Mouse (Mus musculus): ENCODE data around the gene Iqgap2.

Gene Iqgap2

DNA sequence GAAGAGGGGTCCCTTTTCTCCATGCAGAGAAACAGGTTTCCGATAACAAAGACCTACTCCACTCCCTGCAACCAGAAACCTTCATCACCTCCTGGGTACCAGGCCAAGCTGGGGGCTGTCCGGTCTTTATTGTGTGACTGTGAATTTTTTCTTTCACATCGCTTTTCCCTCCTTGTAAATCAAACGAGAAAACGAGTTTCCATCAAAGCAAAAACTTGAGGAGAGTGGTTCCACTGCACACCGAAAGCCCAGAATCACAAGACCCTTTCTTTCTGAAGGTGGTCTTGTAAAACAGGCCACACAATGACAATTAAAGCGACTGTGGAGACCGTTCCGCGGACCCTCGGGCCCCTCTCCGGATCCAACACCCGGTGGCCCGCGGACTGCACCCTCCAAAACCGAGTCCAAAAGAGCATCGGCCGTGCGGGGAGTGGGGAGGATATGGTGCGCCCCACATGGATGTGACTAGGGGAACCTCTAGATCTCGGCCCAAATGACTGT lies 274.0 kb downstream of the Iqgap2 start:
- no peak for DNase-seq (ENCODE audit: low spot score)

DNA sequence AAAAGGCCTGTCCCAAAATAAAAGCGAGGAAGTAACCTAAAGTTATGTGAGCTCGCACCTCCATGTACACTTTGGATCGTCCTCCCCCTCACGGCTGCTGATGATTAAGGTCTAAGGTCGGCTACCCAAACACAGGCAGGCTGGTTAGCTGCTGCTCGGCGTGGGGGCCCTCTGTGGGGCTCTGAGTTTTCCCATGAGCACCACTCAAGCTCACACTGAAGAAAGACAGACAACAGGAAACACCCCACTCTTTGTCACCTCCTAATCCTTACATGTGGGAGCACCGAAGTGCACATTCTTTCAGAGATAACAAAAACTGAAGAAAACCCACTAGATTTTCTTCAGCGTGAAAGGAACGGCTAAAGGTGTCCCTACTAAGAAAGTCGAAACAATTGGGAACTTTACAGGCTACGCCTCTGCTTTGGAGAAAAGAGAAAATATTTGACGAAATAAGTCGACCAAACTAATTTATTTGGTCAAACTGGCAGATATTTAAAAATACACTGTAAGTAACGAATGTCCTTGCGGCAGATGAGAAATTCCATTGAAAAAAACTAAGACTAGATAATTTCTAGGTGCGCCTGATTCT lies 274.5 kb downstream of the Iqgap2 start:
- DNase-seq (ENCODE audit: low spot score): no peak

DNA sequence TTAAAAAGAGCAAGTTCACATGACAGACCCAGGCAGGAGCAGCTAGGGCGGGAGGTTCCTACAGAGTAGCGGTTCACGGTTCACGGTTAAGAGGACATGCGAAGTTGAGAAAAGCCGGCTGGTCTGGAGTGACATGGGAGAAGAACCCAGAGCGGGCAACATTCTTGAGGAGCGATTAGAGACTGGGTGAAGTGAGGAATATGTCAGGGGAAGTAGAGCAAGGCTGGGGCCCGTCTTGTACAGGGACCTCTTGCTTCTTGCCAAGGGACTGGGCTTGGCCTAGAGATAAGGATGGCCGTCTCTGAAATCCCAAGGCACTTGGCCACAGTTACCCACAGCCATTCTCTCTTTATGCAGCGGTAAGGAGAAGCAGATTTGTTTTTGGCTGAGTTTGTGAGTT lies 275.2 kb downstream of the Iqgap2 start:
- DNase-seq (ENCODE audit: low spot score): no peak

DNA sequence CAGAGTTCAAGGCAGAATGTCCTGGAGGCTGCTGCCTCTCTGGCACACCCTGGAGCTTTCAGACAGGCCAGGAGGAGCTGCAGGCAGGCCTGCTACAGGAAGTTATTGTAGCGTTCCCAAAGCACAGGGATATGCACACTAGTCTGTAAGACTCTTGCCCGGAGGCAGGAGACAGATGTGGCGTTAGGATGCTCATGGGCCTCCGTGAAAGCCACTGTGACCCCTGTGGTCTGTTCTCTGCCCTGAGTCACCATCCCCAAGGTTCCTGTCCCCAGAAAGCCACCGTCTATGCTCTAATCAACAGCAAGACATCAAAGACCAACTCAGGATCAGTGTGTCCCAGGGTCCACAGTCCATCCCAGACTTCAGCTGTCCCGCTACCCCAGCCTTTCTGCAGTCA lies 277.0 kb downstream of the Iqgap2 start:
- no peak for DNase-seq (ENCODE audit: low spot score)

DNA sequence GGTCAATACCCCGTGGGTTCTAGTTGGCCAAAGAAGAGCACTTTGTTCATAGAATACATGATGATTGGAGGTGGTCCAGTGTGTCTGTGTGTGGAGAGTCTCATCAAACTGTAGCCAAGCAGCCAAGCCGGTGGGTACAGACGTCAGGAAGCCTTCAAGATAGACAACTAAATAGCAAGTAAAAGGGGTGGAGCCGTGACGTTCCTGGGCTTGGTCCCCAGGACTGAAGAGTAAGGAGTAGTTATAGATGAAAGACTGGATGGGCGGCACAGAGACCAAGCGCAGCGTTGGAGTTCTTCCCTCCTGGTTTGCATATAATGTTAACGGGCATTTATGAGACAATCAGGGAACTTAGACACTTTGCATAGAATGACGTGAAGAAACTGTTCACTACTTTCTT lies 279.5 kb downstream of the Iqgap2 start:
- no peak for DNase-seq (ENCODE audit: low spot score)

DNA sequence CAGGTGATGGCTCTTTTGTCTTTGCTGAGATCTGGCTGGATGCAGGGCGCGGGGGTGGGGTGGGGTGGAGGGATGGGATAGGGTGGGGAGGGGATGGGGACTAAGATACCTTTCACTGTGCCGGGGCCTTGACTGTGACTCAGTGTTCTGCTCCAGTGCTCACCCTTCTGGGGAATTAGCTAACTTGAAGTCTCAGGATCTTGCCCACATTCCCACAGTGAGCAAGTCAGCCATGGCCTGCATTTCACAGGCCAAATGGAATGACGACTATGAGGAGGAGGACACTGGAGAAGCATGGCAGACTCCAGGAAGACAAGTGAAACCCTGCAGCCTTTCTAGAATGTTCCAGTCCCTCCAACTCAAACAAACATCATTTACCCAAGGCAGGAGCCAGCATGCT lies 280.0 kb downstream of the Iqgap2 start:
- DNase-seq (ENCODE audit: low spot score): no peak

DNA sequence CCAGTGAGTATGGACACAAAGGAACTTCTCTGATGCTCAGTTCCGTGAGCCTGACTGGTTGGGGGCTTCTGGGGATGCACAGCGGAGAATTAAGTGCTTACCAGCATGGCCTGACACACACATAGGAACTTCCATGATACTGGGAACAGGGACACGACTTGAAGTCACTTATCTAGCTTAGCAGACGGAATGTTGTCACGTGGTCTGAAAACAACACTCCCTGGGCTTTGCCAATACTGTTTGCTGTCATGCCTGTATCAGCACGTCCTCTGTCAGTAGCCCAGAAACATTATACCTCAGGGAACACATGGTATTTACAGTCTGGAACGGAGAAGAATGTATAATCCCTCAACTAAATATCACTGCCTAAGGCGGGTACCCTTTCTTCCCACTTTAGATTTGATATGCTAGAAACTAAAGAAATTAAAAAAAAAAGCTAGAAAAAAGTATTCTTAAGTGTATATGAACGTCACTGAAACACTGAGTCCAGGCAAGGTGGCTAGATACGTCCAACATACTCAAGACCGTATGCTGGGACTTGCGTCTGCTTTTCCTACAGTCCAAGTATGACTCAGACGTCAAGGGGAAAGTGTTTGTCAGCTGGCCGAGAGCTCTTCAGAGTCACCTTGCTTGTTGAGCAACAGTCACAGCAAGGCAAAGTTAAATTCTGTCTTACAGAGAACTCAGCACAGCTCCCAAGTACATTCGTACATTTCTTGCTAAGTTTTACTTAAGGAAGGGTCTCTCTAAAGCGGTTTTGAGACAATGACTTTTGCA lies 280.7 kb downstream of the Iqgap2 start:
- DNase-seq (ENCODE audit: low spot score): no peak

DNA sequence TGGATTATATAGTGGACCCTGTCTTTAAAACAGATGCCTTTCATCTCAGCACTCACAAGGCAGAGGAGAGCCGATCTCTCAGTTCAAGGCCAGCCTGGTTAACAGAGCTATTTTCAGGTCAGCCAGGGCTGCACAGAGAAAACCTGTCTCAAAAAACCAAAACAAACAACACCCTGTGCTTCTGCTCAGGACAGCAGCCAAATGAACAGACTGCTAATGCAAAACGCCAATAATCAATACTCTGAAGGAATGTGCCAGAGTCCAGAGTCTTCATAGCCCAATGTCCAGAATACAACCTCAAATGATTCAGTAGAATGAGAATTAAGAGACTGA lies 282.7 kb downstream of the Iqgap2 start:
- DNase-seq (ENCODE audit: low spot score): no peak

DNA sequence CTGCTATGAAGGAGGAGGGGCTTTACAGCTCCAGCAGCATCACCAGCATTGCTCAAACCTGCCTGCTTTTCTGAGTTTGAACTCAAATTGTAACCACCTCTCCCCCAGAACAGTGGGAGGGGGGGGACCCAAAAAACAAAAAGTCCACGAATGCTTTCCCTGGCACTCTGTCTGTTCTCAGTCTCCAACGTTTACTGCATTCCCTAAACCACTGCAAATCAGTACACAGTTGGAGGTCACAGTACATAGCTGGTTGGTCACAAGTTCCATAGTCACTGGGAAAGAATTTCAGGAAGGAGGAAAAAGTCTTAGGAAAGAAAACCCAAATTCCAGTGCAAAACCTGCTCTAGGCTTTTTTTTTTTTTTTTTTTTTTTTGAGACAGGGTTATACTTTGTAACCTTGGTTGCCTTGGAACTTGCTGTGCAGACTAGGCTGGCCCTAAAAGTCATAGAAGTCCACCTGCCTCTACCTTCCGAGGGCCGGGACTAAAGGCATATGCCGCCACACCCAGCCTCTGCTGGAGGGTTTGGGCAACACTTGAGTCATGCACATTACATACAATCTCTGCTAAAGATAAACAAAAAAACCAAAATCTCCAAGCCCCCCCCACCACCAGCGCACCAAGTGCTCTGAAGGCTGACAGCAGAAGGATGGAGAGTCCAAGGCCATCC lies 283.2 kb downstream of the Iqgap2 start:
- no peak for DNase-seq (ENCODE audit: low spot score)

DNA sequence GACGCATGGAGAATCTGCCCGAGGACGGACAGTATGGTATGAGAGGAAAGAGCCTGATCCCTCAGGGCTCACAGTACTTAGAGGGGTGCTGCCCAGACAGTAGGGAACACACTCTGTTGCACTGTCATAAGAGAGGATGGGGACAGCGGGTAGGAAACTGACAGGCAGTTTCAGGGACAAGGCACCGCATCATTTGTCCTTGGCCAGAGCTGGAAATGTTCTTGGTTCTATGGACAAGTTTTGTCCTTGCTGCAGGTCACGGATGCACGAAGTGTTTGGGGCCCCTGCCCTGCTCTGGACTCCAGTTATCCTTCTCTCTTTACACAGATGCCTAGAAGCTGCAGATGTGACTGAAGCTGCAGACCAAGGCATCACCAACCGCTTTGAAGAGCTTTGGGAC lies 284.7 kb downstream of the Iqgap2 start:
- DNase-seq (ENCODE audit: low spot score): no peak

DNA sequence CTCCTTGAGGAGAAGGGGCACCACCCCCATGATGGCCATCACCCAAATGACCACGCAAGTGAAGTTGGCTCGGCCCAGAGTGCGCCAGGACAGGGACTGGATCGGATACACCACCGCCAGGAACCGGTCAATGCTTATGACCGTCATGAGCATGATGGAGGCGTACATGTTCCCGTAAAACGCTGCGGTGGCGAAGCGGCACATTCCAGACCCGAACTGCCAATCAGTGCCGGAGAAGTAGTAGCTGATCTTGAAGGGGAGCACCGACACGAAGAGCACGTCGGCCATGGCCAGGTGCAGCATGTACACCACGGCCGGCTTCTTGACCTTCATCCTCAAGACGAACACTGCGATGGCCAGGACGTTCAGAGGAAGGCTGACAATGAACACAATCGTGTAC lies 287.4 kb downstream of the Iqgap2 start:
- DNase-seq (ENCODE audit: low spot score): no peak

DNA sequence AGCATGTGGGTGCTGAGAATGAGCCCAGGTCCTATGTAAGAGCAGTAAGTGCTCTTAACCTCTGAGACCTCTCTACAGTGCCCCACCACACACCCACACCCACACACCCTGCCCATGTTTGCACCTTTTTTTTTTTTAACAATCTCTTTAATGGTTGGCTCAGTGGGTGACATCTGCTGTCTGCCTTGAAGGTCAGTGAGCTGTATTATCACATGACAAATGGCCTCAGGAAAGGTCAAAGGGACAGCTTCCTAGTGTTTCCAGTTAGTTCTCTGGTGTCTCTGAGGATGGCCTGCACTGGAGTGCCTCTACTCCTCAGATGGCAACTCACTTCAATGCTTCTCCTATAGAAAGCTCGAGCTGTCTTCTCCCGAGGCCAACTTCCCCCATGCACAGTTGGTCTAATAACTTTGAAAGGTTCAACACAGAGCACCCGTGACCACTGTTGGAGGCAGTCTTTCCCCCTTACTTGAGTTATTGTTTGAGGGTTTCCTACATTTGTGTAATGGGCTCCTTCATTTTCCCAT lies 291.8 kb downstream of the Iqgap2 start:
- DNase-seq (ENCODE audit: low spot score): no peak

DNA sequence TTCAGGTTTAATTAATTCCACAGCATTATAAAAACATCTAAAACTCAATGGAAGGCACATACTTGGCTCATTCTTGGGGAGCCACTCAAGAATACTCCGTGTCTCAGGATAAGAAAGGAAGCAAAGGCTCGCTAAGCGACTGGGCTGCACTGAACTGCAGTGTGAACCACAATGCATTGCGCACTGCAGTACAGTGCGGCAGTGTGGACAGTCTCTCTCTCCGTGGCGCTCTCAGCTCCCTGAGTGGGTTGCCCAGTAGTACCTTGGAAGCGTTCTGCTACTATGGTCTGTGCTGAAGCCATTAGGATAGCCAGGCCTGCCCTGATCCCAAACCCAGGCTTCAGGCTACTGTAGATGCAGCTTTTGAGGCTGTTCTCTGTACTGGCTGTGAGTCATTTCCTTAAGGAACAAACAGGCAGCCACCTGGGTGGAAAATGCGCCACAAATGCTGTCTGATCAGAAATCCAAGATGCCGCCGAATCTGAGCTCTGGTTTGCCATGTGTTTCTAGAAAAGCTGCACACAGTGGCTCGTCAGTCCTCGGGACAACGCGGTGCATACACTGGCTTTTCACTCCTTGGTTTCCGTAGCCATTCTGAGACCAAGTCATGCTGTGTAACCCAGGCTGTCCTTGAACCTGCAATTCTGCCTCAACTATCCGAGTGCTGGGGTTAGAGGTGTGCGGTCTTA lies 293.3 kb downstream of the Iqgap2 start:
- no peak for DNase-seq (ENCODE audit: low spot score)

DNA sequence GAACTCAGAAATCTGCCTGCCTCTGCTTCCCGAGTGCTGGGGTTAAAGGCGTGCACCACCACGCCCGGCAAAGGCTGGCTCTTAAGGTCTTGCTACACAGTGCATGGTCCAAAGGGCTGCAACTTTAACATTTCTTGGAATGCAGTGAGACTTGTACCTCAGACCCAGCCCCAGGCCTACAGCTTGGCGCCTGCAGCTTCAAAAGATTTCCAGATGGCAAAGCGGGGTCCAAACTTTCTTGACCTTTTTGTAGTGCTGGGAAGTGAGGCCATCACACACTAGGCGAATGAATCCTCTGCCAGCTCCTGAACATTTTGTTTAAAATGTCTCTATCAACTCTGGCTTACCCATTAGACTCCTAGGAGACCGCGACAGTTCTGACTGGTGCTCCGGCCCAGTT lies 294.1 kb downstream of the Iqgap2 start:
- no peak for DNase-seq (ENCODE audit: low spot score)

DNA sequence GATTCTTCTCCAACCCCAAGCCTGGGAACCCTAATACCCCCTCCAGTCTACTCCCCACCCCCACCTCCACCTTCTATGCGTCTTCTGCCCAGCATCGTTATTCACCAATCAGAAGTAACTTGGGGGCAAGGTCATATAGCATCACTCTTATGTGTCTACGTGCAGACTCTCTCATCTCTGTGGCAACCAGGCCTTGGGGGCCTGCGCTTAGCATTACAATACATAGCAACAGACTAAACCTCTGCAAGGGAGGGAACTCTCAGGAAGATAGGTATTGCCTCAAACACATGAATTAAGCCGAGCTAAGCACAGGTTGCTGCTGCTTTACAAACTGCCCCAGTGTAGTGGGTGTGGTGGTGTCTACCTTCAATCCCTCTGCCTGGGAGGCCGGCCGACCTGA lies 295.0 kb downstream of the Iqgap2 start:
- no peak for DNase-seq (ENCODE audit: low spot score)

DNA sequence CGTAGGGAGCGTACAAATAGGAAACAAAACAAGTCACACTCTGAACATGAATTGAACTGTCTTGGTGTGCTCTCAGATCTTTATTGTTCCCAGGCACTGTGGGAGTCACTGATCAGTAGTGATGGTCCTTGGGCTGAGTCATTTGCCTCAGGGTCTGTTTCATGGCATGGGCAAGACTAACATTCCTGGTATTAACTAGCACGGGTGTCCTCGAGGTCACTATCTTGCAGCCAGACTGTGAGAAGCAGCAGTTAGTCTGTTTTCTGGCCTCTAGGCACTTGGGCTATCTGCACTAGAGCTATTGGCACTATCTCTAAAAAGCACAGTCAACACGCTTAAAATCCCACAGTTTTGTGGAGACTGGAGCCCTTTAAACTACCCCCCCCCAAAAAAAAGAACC lies 295.8 kb downstream of the Iqgap2 start:
- no peak for DNase-seq (ENCODE audit: low spot score)

DNA sequence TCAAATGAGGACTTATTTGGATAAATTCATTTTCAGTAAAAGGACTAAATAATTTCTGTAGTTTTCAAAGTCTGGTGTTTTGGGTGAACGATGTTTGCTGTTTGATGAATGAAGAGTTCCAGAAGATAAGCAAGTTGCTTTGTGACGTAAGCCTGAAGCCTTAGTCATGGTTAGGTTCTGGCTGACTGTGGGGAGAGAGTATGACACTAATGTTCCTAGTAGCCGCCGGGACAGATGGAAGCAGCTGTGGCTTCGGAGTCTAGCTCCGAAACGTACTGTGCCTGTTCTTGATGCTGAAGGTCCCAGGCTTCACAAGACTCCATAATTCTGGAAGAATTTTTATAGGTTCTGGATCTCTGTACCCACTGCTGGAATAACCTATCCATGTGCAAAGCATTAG lies 296.3 kb downstream of the Iqgap2 start:
- no peak for DNase-seq (ENCODE audit: low spot score)

DNA sequence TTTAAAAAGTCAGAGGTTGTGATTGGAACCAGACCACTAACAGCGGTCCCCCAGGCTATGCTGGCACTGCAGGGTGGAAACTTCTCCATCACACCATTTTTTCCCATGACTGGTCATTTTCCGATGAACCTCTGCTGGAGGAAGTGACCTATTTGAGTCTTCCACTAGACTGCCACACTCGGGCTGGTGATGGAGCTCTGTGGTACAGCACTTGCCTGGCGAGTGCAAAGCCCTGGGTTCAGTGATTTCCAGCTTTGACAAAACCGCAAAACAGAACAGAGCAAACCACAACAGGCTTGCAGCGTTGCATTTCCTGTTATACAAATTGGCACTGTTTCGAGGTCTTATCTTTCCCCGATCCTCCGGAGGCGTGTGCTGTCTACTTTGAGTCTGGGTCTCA lies 298.9 kb downstream of the Iqgap2 start:
- no peak for DNase-seq (ENCODE audit: low spot score)

DNA sequence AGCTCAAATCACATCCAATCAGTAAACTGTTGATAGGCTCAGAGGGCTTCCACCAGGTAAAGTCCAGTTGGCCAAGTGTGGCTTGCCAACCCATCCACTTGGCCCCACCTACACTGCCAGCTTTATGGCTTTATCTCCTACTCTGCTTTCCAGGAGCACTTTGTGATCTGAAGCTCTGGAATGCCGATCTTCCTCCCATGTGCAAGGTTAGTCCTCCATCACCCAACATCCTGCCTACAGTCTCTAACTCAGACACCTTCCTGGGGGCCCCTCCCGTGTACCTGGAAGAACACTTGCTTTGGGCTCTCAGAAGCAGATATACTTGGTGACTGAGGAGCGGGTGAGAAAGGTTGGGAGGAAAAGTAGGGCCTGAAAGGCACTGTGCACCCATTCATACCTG lies 300.1 kb downstream of the Iqgap2 start:
- no peak for DNase-seq (ENCODE audit: low spot score)

DNA sequence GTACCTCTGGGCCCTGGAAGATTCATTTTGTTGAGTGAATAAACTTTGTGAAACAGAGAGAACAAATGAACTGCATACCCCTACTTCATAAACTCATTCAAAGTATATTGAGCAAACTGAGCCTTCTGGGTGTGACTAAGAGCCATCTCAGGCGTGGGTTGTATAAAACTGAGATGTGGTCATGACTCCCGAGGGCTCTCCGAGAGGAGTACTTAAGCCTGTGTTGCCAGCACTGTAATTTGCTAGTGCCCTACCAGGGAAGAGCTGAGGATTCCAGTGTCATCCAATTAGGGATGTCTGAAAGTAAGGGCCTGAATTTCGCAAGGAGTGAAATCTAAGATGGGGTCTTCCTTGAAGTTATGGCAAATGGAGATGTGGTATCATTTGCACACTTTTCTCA lies 304.1 kb downstream of the Iqgap2 start:
- DNase-seq (ENCODE audit: low spot score): no peak

DNA sequence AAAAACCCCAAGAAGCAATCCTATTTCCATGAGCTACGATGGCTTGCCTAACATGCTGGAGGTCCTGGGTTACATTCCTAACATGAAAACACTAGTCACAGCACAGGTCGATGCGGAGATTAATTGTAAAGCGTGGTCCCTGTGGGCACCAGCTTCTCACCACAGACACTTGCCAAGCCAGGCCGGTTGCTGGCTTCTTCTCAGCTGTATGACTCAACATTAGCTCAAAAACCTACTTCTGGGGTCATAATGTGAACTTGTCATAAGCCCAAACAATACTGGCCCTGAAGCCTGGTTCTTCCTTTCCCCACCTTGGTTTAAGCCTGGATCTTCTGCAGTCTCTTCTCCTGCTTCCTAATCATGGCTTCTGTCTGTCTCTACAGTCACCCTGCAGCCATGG lies 306.8 kb downstream of the Iqgap2 start:
- DNase-seq (ENCODE audit: low spot score): no peak

Data from ovary, postnatal 14 days (tissue).